Mouse (Mus musculus) ovary, postnatal 36 days (tissue): Measurements from ENCODE around the gene Slc17a3.

Source experiments
- DNase-seq: peaks from one replicate; pipeline ENCODE4 v3.0.0; 2022; ENCODE audit warnings: low spot score, mixed read lengths

Gene Slc17a3

DNA sequence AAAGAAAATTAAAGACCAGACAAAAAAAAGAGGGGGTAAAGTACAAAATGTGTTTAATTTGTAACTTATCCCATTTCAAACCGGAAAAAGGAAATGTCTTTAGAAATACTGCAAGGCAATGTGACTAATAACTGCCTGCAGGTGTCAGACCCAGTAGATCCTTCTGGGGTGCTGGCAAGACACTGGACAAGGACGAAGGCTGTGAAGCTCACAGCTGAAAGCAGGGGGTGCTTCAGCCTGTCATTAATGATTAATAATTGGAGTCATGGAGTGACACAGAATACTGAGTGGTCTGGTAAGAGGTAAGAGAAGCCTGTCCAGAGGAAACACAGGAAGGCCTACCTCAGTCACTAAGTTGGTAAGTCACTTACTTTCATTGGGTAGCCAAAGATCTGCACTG, at the start of gene Slc17a3:
TSS of gene Slc17a3 (plus strand) at position 127 of the 400 bp plus-strand sequence.
- DNase-seq: no peak

DNA sequence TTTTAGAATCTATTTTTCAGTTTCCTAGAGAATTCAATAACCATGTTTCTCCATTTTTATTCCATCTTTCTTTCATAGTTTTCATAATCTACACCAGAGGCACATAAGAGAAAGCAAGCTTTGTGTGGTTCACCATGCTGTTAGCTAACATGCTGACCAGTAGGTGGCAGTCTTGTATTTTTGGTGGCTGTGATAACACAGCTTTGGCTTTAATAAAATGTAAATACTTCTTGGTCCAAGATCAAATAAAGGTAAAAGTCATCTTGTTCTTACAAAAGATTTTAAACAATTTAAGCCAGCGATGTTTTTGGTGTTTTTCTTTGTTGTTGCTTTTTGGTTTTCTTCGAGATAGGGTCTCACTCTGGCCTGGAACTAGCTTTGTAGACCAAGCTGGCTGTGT, 46.7 kb upstream of the Slc17a3 start:
- DNase-seq: no peak

DNA sequence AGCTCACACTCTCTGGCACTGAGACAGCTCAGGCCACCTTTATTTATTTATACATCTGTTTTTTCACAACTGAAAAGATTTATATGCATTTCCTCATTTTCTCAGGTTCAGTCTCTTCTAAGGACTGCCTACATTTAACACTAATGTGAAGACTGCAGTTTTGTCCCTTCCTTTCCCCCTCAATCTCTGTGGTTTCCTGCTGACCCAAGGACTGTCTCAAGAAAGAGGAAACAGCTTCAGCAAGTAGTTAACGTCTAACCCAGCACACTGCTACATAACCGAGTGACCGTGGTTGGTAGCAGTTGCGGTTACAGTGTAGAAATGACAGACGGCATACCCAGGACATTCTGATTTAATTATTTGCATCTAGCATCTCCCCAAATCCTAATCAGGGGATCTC, 39.8 kb upstream of the Slc17a3 start:
- DNase-seq: no peak

DNA sequence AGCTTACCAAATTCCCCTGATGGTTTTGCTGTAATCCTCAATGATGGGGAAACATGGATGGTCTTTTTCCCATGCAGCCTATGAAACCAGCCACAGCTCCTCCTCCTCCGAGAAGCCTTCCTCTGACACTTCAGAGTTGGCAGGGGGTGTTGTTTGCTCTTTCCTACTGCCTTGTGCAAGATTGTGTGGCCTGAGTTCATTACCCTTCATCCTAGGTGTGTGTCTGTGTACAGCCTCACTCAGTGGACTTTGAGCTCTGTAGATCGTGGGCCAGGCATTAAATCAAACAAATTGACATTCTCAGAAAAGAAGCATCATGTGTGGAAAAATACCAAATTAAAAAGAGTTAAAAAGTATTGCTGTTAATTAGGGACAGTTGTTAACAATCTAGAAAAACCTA, 34.7 kb upstream of the Slc17a3 start:
- DNase-seq: no peak

DNA sequence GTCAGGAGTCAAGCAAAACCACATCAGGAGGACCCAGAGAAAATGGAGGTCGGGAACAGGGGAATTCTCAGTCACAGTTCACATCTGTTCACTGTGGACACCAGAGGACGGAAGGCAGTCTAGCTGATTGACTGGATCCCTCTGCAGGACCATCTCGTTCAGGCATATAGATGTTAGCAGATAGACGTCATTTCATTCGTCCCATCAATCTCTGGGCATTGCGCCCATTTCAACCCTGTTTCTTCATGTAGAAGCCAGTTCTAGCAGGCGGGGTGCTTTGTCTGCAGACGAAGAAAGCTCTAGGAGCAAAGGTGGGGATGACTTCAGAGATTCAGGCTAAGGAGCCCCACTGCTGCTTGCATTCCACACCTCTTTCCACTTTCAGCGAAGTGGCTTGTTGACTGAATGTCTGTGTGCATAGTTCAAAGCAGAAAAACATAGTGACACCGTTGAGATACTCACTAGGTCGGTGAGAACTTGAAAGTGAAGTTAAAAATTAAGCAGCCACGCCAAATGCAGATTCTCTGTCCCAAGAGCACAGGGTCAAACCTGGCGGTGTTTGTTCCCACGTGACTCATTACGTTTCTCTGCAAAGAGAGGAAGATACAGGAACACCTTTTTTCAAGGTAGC, 32.7 kb upstream of the Slc17a3 start, which contains the start of gene Slc17a2:
TSS of gene Slc17a2 (plus strand) at position 572 of the 631 bp plus-strand sequence.
- DNase-seq: no peak

DNA sequence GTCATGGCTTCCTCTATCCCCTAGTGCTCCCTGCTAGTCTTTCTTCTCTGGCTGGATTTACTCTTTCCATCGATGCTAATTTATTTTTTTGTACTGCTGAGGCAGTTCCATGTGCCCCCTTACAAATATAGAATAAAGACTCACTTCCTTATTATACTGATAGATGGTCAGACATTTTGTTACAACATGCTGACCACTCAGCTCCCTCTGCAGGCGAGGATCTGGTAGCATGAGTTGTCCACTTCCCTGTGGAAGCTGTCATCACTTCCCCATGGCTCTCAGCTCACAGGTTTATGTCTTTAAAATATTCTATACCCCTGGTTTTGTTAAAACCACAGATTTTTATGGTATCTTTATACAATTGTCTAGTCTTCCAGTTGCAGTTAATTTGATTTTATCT, 23.1 kb upstream of the Slc17a3 start:
- no peak for DNase-seq

DNA sequence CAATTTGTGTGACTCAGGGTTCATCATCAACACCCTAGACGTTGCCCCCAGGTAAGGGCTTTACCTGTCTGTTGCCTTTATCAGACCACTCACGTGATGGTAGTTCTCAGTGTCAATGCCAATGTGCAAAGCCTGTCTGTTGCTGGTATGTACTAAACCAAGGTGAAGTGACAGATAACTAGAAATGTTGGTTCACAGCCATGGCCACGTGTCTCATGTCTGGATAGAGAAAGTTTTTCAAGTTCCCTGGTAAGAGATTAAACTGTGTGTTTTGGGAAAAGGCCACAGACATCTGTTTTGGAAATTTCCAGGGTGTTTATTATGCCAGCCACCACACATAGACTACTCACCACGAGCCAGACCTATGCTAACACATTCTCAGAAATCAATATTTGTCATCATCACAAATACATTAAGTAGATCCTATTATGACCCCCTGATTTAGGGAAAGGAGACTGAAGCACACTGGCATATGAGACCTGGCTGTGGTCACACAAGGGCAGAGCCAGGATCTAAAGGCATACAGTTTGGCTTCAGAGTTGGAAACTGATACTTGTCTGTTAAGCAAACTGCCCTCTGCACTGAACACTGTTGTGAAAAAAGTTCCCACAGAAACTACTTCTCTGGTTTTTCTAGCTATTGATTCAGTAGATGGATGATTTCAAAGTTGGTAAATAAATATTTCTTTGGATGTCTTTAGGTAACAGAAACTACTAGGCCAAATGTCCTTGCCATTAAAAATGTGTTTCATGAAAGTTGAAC, 18.9 kb upstream of the Slc17a3 start:
- no peak for DNase-seq

DNA sequence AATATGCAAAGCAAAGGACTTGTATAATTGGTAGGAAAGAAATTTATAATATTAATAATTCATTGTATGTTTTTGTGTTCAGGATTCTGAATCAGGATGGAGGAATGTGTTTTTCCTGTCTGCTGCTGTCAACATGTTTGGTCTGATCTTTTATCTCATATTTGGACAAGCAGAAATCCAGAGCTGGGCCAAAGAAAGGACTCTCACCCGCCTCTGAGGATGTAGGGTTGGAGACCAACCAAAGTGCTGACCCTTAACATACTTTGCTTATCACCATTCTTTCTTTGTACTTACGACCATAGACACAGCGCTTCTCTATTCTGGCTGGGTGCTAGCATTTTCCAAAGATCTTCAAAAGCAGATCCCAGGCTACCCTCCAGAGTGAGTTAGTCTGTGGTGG, 17.0 kb upstream of the Slc17a3 start:
- no peak for DNase-seq

DNA sequence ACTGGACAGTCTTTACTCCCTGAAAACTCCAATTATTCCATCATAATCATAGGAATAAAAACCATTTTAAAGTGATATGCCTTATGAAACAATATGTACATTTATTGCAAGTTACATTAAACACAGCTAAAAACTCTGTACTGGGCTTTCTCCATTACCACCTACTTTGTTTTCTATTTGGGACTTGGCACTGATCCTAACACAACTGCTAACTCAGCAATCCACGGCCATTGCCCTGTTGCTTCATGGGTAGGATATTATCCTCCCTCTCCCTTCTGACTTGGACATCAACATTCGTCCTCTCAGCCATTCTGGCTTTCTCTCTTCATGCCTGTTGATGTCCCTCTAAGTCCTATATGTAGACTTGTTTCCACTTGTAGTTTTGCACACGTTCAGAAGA, 12.6 kb upstream of the Slc17a3 start:
- DNase-seq: no peak

DNA sequence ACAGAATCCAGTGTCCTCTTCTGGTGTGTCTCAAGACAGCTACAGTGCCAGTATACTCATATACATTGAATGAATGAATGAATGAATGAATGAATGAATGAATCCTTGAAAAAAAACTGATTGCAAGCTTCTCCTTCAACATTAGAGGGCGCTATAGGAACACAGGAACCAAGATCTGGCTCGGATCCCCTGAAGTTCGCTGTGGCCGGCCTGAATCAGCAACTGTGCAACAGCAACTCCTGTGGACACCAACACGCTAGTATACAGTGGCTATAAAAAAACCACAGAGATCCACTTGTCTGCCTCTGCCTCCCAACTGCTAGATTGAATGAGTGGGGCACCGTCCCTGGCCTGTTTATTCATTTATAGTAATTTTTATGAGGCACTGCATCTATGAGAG, 6.2 kb upstream of the Slc17a3 start:
- DNase-seq: no peak

DNA sequence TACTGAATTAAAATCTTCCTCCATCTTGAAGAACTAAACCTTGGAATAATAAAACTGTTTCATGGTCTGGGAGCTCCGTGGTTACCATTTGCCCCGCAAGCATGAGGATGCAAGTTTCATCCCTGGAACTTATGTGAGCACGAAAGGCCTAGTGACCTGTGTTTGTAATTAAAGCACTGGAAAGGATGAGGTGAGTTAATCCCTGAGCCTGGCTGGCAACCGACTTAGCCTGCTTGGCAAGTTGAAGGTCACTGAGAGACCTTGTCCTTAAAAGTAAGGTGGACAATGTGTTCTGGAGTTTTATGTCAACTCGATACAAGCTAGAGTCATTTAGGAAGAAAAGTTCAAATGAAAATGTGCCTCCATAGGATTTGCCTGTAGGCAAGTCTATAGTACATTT, 4.4 kb upstream of the Slc17a3 start:
- no peak for DNase-seq

DNA sequence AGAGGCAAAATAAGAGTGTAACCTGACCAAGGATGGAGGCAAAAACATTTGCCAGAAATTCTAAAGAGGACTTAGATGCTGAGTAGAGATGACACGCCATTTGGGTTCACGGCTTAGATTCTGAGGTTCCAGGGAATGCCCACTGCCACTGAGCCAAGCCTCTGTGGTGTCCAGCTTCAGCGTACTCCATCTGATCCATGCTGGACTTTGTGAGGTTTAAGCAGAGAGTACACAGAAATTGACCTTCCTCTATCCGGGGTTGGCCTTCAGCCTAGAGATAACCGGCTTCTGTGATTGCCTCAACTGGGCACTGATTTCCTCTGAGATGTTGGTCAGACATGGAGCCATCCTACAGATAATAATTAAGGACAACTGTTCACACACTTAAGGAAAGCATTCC, 2.6 kb upstream of the Slc17a3 start:
- no peak for DNase-seq

DNA sequence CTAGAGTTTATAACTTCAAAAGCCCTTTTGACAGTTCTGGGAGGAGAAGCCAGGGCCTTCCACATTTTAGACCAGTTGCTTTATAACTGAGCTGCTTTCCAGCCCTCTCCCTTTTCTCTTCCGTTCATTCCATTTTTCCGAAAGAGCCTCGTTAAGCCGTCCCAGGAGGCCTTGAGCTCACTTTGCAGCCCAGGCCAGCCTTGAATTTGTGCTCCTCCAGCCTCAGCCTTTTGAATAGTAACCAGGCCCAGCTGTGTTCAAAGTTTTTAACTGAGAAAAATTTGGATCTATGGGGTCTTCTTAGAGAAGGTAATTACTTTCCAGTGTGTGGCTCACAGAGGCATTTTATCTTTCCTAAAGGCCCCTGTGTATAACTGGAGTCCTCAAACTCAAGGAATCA, 6.6 kb downstream of the Slc17a3 start:
- DNase-seq: no peak

DNA sequence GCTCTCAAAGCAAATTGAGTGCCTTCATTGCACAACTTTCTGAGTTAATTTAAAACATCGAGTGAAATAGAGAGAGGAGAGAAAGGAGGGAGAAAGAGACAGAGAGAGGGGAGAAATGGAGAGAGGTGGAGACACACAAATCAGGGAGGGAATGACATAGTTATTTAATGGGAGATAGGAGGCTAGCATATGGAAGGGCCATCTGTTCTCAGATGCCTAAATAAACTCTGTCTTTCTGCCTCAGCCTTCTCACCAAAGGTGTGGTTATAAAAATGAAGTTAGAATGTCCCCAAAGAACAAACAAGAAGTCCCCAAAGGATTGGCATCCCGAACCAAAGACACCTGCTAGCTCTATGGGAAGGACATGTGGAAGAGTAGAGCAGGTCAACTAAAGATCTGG, 10.1 kb downstream of the Slc17a3 start:
- no peak for DNase-seq

DNA sequence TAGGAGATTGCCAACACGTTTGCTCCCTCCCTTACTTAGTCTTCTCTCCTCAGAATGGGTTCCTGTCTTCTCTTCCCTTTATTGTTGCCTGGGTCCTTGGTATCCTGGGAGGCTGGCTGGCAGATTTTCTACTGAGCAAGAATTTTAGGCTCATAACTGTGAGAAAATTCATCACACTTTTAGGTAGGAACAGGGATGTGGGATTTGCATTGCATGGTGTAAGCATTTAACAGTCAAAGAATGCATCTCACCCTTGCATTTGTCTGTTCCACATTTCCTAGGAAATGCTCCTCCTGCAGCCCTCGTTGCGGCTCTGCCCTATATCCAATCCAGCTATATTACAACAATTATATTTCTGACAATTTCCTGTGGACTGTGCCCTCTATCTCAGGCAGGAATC, 17.2 kb downstream of the Slc17a3 start:
- DNase-seq: no peak

DNA sequence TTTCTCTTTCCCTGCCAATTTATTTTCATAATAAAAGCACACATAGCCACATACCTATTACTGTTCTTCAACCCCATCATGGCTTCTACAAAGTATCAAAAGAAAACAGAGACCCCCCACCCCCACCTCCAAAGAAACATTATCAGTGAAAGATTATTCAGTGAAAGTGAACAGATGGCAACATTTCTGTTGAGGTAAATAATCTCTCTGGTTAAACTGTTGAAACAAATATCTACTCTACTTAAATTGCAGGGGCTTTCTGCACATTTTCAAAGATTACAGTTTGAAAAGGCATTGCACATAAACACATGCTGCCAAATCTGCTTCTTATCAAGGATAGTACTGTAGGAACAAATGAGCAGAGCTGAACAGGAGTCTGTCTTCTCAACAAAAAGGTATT, 22.6 kb downstream of the Slc17a3 start:
- no peak for DNase-seq

DNA sequence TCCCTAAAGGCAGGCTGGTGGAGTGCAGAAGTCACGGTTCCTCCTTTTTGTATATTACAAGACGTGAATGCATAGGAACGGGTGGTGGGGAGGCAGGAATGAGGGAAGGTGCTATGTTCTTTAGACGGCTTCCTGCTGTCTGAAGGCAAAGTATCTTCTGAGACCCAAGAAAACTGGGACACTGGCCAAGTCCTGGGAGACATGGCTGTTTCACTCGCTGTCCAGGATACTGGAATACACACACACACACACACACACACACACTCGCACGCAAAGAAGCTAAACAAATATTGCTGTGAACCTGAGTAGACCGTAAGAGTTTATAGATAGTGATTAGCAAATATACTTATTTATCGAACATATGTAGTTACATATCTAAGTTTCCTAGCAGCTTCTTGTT, 25.5 kb downstream of the Slc17a3 start:
- no peak for DNase-seq

DNA sequence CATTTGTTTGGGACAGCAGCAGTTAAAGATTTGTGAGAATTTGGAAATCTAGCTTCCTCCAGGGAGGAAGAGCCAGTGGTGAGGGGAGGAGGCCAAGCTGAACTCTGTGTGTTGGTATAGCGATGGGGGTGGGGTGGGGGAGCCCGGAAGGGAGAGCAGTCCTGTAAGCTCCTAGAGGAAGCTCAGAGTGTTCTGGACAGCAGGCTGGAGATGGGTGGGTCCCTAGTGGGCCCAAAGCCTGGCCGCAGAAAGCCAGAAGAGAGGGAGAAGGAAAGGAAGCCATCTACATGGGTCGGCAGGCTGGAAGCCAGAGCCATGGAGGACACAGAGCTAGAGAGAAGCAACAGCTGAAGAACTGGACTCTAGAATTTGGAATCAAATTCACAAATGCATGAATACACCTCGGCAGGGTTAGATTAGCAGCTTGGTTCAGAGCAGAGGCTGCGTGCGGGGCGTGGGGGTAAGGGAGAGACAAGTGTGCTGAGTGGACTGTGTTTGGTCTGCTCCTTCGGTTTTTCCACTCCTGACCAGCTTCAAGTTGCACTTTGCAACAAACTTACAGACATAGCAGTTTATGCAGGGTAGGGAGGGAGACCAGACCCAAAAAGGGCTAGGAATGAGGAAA, 27.0 kb downstream of the Slc17a3 start:
- no peak for DNase-seq

DNA sequence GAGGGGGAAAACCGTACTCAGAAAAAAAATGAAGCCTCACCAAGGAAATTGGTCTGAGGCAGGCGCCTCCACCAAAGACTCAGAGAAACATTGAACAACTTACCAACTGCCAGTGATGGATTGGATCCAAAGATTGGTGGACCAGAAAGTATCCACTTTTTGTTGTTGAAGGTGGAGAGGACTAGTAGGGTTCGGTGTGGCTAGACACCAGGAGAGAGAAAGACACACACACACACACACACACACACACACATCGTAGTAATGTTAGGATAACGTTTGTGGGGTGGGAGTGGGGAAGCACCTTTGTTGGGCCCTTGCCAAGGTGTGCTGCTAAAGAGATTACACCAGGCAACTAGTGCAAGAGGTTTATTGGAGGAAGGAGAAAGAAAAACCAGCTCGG, 27.8 kb downstream of the Slc17a3 start:
- DNase-seq: no peak

DNA sequence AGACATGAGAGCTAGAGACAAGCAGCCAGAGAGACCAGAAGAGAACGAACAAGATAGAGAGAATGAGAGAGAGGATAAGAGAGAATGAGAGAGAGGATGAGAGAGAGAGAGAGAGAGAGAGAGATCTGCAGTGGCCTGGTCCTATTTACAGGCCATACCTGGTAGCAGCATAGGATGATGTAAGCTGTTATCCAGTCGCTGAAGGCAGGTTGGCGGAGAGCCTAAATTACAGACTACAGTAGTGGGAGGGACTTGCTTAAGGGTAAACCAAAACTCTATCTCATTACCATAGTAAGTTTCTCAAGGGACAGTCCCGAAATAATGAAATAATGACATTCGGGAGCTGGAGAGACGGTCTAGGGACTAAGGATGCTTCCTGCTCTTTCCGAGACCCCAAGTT, 28.2 kb downstream of the Slc17a3 start, which contains the start of gene Slc17a1:
TSS of gene Slc17a1 (plus strand) at position 346 of the 400 bp plus-strand sequence.
- DNase-seq: no peak

DNA sequence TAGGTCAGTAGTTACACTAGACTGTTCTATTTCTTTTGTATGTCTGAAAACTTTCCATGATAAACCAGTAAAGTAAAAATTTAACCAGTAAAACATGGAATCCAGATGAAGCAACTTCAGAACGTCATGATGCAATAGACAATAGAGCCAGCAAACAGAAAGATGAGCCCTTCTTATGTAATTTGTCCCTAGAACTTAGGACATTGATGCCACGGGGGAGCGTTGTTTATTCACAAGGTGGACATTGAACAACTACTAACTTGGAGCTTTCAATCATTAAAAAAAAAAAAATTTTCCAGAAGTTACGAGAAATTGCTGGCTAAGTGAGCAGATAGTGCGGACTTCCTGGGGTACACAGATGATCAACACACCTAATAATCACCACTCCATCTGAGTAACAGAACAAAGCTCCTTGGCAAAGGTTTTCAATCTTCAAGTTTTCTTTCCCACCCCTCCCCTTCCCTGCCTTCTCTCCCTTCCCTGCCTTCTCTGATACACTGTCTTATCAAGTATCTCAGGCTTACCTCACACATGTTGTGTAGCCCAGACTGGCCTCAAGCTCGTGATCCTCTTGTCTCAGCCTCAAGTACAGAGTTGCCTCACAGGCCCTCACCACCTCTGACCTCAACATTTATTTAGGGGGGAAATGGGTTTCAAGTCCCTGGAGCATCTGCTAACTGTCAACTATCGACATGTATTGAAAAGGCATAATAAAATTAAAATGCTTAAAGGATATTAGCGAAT, 29.7 kb downstream of the Slc17a3 start:
- DNase-seq: no peak

DNA sequence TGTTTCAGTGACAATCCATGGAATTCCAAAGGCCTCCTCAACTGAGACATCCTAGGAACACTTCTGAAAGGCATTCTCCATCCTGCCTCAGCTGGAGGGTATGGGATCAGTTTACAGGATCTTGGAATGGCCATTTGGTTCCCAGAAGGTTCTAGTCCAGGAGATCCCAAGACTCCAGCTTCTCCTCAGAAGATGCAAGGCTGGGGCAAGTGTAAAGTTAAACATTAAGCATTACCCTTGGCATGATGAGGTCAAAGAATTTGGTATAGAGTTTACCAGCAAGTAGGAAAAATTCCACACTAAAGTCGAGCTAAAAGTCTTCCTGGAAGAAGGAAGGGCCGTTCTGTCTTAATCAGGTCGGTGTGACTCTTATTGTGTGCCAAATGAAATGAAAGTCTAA, 30.8 kb downstream of the Slc17a3 start:
- DNase-seq: no peak

DNA sequence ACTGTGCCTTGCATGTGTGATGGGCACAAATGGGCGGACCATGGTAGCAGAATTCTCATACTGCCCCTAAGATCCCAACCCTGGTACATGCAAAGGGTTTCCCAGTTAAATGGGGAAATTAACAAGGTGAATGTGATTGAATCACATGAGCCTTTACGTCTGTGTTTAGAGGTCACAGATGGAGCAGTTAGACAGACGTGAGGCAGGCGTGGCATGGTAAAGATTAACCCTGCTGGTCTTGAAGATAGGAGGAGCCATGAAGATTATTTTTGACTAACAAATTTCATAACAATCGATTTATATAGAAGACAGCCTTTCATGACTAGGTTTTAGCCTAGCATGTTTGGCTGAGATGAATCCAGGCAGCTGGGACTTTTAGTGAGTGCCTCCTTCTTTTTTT, 33.9 kb downstream of the Slc17a3 start:
- DNase-seq: no peak
